Mouse (Mus musculus): ENCODE results near the gene Gpr153.
A peak's percentile ranks its signal among the peaks of the same experiment; 100 is the strongest.

GRCm38 (mm10) chr4:152318517-152319234, 44.6 kb downstream of the Gpr153 start, which contains the start of gene Rnf207:
- TF ChIP-seq EP300 (IDR thresholded peaks at IDR 0.05; ENCODE audit: insufficient read depth, low read depth, low read length) = no peak
- TF ChIP-seq CTCF (IDR thresholded peaks at IDR 0.05; ENCODE audit: low read depth, low read length) = peak; percentile 64

Data from ES-Bruce4 (cell line).